Mouse (Mus musculus) C2C12 (cell line): ENCODE results near the gene Ugcg. TPM values are rescaled to one million over a fixed set of nuclear protein-coding genes. Genes with fewer than 3 reads are reported as not detected.

ENCODE experiments used
- H3K27me3 ChIP-seq: one replicate; pipeline ENCODE4 v1.6.1; 2011; ENCODE audit not compliant: control insufficient read depth, insufficient read depth, insufficient read length
- H3K36me3 ChIP-seq: one replicate; pipeline ENCODE4 v1.6.1; 2011; ENCODE audit not compliant: control insufficient read depth, insufficient read depth
- H3K4me3 ChIP-seq: one replicate; pipeline ENCODE4 v1.5.1; 2011; ENCODE audit warnings: mild to moderate bottlenecking, control low read depth; ENCODE audit not compliant: poor library complexity, insufficient read depth, severe bottlenecking
- H3K79me2 ChIP-seq: one replicate; pipeline ENCODE4 v1.6.1; 2011; ENCODE audit not compliant: control insufficient read depth, insufficient read depth
- H3K79me3 ChIP-seq: one replicate; pipeline ENCODE4 v1.6.1; 2011; ENCODE audit warnings: low read depth, control low read depth
- H3ac ChIP-seq: one replicate; pipeline ENCODE3; 2011; ENCODE audit warnings: low read depth; ENCODE audit not compliant: control insufficient read depth, insufficient read length
- CEBPB ChIP-seq: IDR thresholded peaks from one replicate; pipeline ENCODE4 v1.6.1; 2011; ENCODE audit warnings: low read depth, mild to moderate bottlenecking, control low read depth, moderate library complexity
- CTCF ChIP-seq: IDR thresholded peaks from one replicate; pipeline ENCODE4 v1.5.1; 2011; ENCODE audit not compliant: control insufficient read depth, insufficient read depth, insufficient read length
- FOSL1 ChIP-seq: IDR thresholded peaks from one replicate; pipeline ENCODE4 v1.8.0; 2011; ENCODE audit warnings: mild to moderate bottlenecking, low read length; ENCODE audit not compliant: poor library complexity, insufficient read depth, severe bottlenecking
- MAX ChIP-seq: IDR thresholded peaks from one replicate; pipeline ENCODE4 v1.6.1; 2011; ENCODE audit warnings: mild to moderate bottlenecking, control low read depth
- MYOD1 ChIP-seq: IDR thresholded peaks from one replicate; pipeline ENCODE4 v1.6.1; 2011; ENCODE audit warnings: low read depth; ENCODE audit not compliant: control insufficient read depth, insufficient read length
- MYOG ChIP-seq: IDR thresholded peaks from one replicate; pipeline ENCODE4 v1.6.1; 2011; ENCODE audit not compliant: control insufficient read depth, insufficient read length; ENCODE audit errors: extremely low read depth
- USF1 ChIP-seq: IDR thresholded peaks from one replicate; pipeline ENCODE4 v1.6.1; 2011; ENCODE audit warnings: low read depth, mild to moderate bottlenecking, control low read depth, moderate library complexity
- polyA plus RNA-seq: library from polyadenylated mRNA; unstranded; fragments of >200 nt; fragmentation: generic; extraction: Trizol; gene quantifications from one replicate; pipeline ENCODE4 v1.2.1, GENCODE M21; 2012; ENCODE audit warnings: missing spikeins

Gene Ugcg
- polyA plus RNA-seq, 1 experiment = 34.5 TPM

GRCm38 (mm10) chr4:59200636-59201035 lies 11.6 kb downstream of the Ugcg start:
- no peak overlapping the region for H3K4me3 ChIP-seq
- H3ac ChIP-seq = peak overlapping the region; percentile 19
- no peak for TF ChIP-seq CEBPB
- no peak for TF ChIP-seq MYOD1
- no peak for TF ChIP-seq FOSL1
- no peak for TF ChIP-seq CTCF
- TF ChIP-seq MYOG = no peak
- TF ChIP-seq USF1 = no peak
- peaks cover 100% of the 10 kb centered on the region for H3K79me2 ChIP-seq
- H3K27me3 ChIP-seq = no peaks in the 10 kb centered on the region
- H3K79me3 ChIP-seq = peaks cover 93% of the 10 kb centered on the region
- H3K36me3 ChIP-seq = peaks cover 4% of the 10 kb centered on the region

- Histone ChIP-seq H3K79me2 (peaks cover 100% of the 10 kb centered on the region), H3K27me3 (no peaks in the 10 kb centered on the region), H3K79me3 (peaks cover 91% of the 10 kb centered on the region), H3K36me3 (peaks cover 38% of the 10 kb centered on the region), H3K4me3 (no peak overlapping the region), H3ac (no peak overlapping the region)
- TF ChIP-seq MYOD1 (peak; percentile 45), FOSL1 (peak; percentile 93), MAX (peak; percentile 89), USF1 (no peak)
Measured at GRCm38 (mm10) chr4:59204616-59205015, 15.6 kb downstream of the Ugcg start.

- Histone ChIP-seq H3K36me3 (peaks cover 49% of the 10 kb centered on the region), H3K4me3 (no peak overlapping the region), H3K79me3 (peaks cover 91% of the 10 kb centered on the region), H3K27me3 (no peaks in the 10 kb centered on the region), H3K79me2 (peaks cover 100% of the 10 kb centered on the region), H3ac (no peak overlapping the region)
- no peak for TF ChIP-seq FOSL1
- no peak for TF ChIP-seq USF1
- no peak for TF ChIP-seq MYOD1
- TF ChIP-seq CTCF = no peak
- no peak for TF ChIP-seq MAX
- no peak for TF ChIP-seq CEBPB
- no peak for TF ChIP-seq MYOG
Measured at GRCm38 (mm10) chr4:59205758-59206340, 16.8 kb downstream of the Ugcg start.

GRCm38 (mm10) chr4:59206600-59206999 lies 17.5 kb downstream of the Ugcg start:
- no peak for TF ChIP-seq FOSL1
- TF ChIP-seq MYOG = no peak
- no peak for TF ChIP-seq CEBPB
- no peak for TF ChIP-seq CTCF
- TF ChIP-seq MYOD1 = no peak
- no peak for TF ChIP-seq USF1
- TF ChIP-seq MAX = no peak

GRCm38 (mm10) chr4:59208607-59209006 lies 19.6 kb downstream of the Ugcg start:
- no peaks in the 10 kb centered on the region for H3K27me3 ChIP-seq
- H3K36me3 ChIP-seq = peaks cover 76% of the 10 kb centered on the region
- TF ChIP-seq CTCF (no peak), USF1 (no peak), CEBPB (no peak), FOSL1 (no peak), MYOD1 (no peak), MYOG (no peak), MAX (no peak)
- peaks cover 82% of the 10 kb centered on the region for H3K79me3 ChIP-seq
- no peak overlapping the region for H3ac ChIP-seq
- no peak overlapping the region for H3K4me3 ChIP-seq
- H3K79me2 ChIP-seq = peaks cover 100% of the 10 kb centered on the region

More at GRCm38 (mm10) chr4:59206600-59206999, 17.5 kb downstream of the Ugcg start:
- H3K27me3 ChIP-seq = no peaks in the 10 kb centered on the region
- peaks cover 91% of the 10 kb centered on the region for H3K79me3 ChIP-seq
- H3K79me2 ChIP-seq = peaks cover 100% of the 10 kb centered on the region
- peaks cover 56% of the 10 kb centered on the region for H3K36me3 ChIP-seq
- H3ac ChIP-seq = no peak overlapping the region
- H3K4me3 ChIP-seq = no peak overlapping the region

GRCm38 (mm10) chr4:59211181-59211580 lies 22.1 kb downstream of the Ugcg start:
- Histone ChIP-seq H3K79me2 (peaks cover 95% of the 10 kb centered on the region), H3K4me3 (no peak overlapping the region), H3K27me3 (no peaks in the 10 kb centered on the region), H3K36me3 (peaks cover 96% of the 10 kb centered on the region), H3K79me3 (peaks cover 70% of the 10 kb centered on the region), H3ac (no peak overlapping the region)
- TF ChIP-seq FOSL1 (no peak), USF1 (no peak), MYOD1 (no peak), MYOG (no peak), CTCF (no peak), MAX (no peak), CEBPB (no peak)
